Mouse (Mus musculus): ENCODE results near the gene Pak1ip1.
A peak's percentile ranks its signal among the peaks of the same experiment; 100 is the strongest.

Gene Pak1ip1

GRCm38 (mm10) chr13:41006244-41006643, 5.4 kb downstream of the Pak1ip1 start:
- no peak for DNase-seq (ENCODE audit: low spot score in 2 of 2)

DNA sequence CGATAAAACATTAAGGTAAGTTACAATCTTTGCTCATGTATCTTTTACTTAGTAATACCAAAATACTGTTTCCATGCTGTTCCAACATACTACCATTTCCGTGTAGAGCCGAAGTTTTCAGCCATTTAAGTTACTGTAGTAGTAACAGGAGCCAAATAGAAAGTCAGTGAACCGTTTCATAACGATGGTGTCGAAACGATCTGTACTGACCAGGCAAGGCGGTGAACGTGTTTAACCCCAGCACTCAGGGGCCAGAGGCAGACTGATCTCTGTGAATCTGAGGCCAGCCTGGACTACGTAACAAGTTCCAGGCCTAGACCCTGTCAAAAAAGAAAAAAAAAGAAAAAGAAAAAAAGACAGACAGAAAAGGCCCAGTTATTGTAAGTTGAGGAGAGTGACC, 7.4 kb downstream of the Pak1ip1 start:
- DNase-seq (ENCODE audit: low spot score in 2 of 2) = no peak

GRCm38 (mm10) chr13:41008946-41009345, 8.1 kb downstream of the Pak1ip1 start:
- DNase-seq (ENCODE audit: low spot score in 2 of 2) = no peak

- DNase-seq (ENCODE audit: low spot score in 2 of 2) = peak; percentile 95 to 96
Measured at GRCm38 (mm10) chr13:41015829-41016634, 15.2 kb downstream of the Pak1ip1 start, which contains the start of gene Tmem14c. Gene Tmem14c (plus strand): TSS chr13:41016292.

DNA sequence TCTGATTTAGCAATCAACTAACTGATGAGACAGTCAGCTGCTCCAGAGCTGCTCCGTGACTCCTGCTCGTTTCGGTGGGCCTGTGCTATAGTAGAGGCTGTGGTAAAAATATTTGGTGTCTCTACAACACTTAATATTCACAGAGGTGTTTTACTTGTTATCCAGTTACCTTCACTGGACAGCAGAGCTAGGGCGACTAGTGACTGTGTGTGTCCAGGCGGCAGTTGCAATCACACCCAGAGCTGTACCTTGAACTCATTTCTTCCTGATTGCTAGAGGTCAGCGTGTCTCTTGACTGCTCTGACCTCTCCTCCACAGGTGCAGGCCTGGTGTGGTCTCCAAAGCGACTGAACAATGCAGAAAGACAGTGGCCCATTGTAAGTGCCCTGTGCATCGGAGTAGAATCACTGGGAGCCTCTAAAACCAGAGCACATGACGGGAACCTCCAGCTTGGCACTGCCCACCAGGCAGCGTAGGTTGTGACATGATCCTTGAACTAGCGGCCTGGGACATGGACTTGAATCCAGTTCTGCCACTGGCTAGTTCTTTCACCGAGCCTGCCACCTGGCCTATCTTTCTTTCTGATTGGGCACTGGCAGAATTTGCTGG, 16.1 kb downstream of the Pak1ip1 start:
- peak in 1 of 2 experiments; percentile 10 for DNase-seq (ENCODE audit: low spot score in 2 of 2)

DNA sequence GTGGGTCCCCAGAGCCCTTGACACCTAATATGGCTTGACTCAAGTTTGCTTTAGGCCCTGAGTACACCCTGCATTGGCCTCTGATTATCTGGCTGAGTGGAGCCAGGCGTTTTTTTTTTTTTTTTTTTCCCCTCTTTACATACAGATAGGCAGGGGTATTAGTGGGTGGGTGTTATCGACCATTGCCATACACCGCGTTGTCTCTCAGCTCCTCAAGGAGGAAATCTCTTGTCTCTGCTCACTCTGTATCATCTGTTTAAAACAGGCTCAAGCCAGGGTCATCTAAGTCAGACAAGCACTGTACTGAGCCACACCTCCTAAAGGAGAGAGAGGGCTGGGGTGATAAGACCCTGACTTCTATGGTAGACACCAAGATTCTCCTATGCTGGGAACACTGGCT, 17.0 kb downstream of the Pak1ip1 start:
- DNase-seq (ENCODE audit: low spot score in 2 of 2) = peak; percentile 34 to 64

DNA sequence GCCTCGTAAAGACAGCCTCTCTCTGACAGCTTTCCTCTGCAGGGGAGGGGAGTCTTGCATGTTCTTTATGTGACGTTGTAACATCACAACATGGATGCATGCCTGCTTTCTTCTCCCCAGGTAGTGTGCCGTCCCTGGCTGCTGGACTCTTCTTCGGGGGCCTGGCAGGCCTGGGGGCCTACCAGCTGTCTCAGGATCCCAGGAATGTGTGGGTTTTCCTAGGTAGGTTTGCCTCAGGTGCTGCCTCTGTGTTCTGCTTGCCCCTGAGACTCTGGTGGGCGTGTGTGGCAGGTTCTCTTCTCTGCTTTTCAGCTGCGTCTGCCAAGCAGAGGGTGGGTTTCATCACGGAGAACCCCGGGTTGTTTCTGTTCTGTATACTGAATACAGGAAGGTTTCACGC, 17.4 kb downstream of the Pak1ip1 start:
- DNase-seq (ENCODE audit: low spot score in 2 of 2) = no peak

GRCm38 (mm10) chr13:41018756-41019591, 18.2 kb downstream of the Pak1ip1 start:
- peak; percentile 29 to 61 for DNase-seq (ENCODE audit: low spot score in 2 of 2)

DNA sequence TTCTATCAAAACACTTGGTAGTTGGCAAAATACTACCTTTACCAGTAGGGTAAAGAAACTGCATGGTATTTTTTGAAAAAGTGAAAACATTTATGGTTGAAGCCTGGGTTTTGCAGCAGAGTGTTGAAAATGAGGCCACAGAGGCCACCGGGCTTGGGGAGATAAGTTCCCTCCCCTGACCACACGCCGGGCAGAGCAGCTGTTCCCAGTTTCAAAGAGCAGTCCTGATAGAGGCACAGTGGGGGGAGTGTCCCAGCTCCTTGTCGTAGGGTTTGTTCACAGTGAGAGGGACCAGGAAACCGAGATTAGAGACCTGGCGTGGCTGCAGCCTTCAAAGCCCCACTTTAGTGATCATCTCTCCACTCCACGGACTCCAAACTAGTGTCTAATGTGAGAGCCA, 19.7 kb downstream of the Pak1ip1 start:
- DNase-seq (ENCODE audit: low spot score in 2 of 2) = peak; percentile 26 to 42

DNA sequence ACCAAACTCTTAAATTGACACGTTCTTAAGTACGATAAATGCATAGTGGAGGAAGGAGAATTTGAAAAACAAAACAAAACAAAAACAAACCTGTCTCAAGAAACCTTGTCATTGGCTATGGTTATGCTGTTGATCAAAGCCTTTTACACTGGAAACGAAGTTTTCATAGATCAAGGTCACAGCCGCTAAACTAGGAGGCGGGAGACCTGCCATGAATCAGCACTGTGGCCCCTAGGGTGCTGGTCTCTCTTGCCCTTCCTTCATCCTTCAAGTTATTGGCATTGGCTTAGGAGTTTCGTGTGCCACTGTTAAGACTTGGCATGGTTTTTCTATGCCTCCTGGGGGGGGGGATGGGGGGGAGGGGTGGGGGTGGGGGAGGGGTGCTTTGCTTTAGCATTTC, 20.8 kb downstream of the Pak1ip1 start:
- DNase-seq (ENCODE audit: low spot score in 2 of 2) = no peak

DNA sequence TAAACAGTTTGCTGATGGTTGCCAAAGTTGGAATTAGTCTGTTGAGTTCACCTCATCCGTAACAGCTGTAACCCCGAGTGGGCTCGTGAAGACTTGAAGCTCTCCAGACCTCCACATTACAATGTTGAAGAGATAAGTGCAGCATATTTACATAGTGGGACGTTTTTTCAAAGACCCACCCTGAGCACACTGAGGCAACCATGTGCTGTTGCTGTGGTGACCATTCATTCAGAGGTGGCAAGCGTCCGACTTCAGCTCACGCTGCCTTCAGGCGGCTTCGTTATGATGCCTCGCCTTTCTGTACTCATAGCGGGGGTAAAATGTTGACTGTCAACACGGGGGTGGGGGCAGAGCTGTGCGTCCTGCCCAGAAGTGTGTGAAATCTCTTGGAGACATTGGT, 21.3 kb downstream of the Pak1ip1 start:
- DNase-seq (ENCODE audit: low spot score in 2 of 2) = no peak

- no peak for DNase-seq (ENCODE audit: low spot score in 2 of 2)
Measured at GRCm38 (mm10) chr13:41030098-41030497, 29.3 kb downstream of the Pak1ip1 start.

DNA sequence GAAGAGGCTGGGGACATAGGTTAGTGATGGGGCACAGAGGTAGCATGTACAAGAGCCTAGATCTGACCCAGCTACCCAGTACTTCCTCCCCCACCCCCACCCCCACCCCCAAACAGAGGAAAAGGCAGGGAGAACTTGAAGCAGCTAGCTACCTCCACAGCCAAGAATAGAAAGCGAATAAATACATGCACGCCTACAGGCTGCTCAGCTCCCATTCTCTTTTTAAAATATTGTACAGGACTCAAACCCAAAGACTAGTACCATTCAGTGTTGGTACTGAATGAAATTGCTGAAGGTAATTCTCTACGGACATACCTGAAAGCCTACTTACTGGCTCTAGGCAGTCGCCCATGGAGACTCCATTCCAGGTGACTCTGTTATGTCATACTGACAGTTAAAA, 41.7 kb downstream of the Pak1ip1 start:
- DNase-seq (ENCODE audit: low spot score in 2 of 2) = no peak

DNA sequence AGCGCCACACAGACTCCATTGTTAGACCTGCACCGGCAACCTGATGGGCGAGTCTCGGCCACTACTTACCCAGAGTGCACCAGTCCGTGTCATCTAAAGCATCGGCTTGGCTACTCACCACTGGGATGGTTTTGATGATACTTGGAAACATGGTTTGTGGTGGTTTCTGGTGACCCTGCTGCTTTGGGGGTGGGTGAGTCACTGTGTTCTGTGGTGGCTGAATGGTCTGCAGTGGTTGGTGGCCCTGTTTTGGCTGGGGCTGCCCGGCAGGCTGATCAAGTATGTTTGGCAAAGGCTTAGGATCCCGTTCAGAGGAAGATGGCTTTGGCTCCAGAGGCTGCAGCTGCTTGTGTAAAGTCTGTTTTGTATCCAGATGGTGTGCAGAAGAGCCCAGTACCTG, 45.1 kb downstream of the Pak1ip1 start:
- no peak for DNase-seq (ENCODE audit: low spot score in 2 of 2)

DNA sequence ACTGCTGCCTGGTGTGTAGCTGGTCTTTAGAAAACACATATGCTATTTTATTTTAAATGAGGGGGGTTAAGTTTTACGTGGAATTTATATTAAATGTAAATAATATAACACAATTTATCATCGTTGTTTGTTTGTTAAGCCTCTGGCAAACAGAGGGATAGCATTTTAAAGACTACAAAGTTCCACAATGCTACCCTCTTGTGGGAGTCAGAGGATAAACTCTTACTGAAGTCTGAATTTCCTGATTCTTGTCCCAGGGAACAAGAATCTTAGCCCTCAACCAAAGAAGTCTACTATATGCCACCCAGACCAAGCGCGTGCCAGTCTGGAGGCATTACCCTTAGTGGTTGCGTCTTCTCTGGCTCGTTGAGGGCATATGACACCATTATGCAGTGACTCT, 46.5 kb downstream of the Pak1ip1 start:
- DNase-seq (ENCODE audit: low spot score in 2 of 2) = no peak

GRCm38 (mm10) chr13:41051965-41052364, 51.1 kb downstream of the Pak1ip1 start:
- DNase-seq (ENCODE audit: low spot score in 2 of 2) = no peak

Measured in spleen, postnatal 36 days (tissue).